Mouse (Mus musculus) ovary, postnatal 10 days (tissue): Measurements from ENCODE around the gene Phf14.
"Not testable (repeated sequence)": the region's sequence is repeated elsewhere in the genome, so short reads cannot be mapped to it uniquely, and the experiment has no call there.

Source experiments
- DNase-seq: peaks from one replicate; pipeline ENCODE4 v3.0.0; 2022; ENCODE audit warnings: low spot score

Gene Phf14

DNA sequence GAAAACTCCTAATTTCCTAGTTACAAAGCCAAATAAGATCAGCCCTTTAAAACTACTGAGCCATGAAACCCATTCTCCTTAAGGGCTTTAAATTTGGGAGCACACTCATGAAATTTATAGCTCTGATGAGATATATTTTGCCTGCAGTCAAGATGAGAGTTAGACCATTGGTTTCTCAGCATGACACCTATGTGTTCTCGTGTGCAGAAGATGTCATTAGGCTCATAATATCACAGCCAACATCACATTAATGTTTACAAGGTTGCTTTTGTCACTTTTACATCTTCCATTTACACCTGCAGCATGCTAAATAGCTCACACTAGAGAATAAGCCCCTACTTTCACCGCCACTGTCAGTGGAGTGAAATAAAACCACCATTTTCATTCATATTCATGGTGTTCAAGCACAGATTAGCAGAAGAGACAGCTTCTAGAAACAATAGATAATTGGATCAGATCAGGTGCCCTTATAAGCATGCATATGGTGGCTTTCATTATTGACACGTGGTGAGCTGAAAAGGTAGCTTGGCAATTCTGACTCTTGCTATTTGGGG, 181.9 kb downstream of the Phf14 start:
- DNase-seq, result no peak

- DNase-seq, result no peak
Observed at GRCm38 (mm10) chr6:12095716-12096115, 188.1 kb downstream of the Phf14 start.

DNA sequence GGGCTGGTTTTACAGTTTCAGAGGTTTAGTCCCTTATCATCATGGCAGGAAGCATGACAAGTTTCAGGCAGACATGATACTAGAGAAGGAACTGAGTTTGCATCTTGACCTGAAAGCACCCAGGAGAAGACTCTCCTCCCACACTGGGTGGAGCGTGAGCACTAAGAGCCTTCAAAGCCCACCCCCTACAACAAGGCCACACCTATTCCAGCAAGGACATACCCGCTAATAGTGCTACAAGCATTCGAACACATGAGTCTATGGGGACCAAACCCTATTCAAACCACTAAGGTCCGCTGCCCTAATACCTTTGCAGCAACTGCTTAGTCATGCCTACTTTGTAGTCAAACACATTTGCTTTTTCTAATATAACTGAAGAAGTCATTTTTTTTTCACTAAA, 189.5 kb downstream of the Phf14 start:
- DNase-seq, result no peak

GRCm38 (mm10) chr6:12105144-12105543, 197.5 kb downstream of the Phf14 start:
- no peak for DNase-seq

GRCm38 (mm10) chr6:12107326-12107725, 199.7 kb downstream of the Phf14 start:
- DNase-seq, result no peak

GRCm38 (mm10) chr6:12107786-12108185, 200.2 kb downstream of the Phf14 start:
- DNase-seq, result no peak

- no peak for DNase-seq
Observed at GRCm38 (mm10) chr6:12116926-12117818, 209.6 kb downstream of the Phf14 start.

- no peak for DNase-seq
Observed at GRCm38 (mm10) chr6:12117819-12118570, 210.4 kb downstream of the Phf14 start.

GRCm38 (mm10) chr6:12122759-12123158, 215.2 kb downstream of the Phf14 start:
- DNase-seq, result no peak

- no peak for DNase-seq
Observed at GRCm38 (mm10) chr6:12125031-12125803, 217.6 kb downstream of the Phf14 start.

DNA sequence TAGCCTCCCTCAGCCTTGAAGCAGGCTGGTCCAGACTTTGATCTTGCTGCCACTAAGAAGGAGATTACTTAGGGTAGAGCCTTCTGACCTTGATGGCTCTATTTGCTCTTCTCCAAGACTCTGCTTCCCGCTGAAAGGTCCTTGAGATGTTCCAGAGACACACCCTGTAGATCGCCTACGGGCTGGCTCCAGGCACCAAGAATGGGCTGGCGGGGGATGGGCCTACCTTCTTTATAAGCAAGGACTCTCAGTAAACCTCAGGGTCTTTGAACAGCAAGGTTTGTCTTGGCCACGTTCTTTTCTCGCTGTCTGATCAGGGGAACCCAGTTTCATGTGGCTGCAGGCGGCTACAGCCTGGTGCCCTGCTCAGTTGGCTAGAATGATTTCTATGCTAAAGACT, 219.0 kb downstream of the Phf14 start:
- not testable (repeated sequence) for DNase-seq

GRCm38 (mm10) chr6:12127287-12127686, 219.7 kb downstream of the Phf14 start:
- no peak for DNase-seq
